Mouse (Mus musculus) megakaryocyte, embryonic 14.5 days (primary cell): ENCODE data around the gene Kcnb1. TPM values are rescaled to one million over a fixed set of nuclear protein-coding genes. Genes with fewer than 3 reads are reported as not detected.

ENCODE experiments used
- H3K27me3 ChIP-seq: replicated peaks from 2 replicates; pipeline ENCODE3; 2012; ENCODE audit warnings: inconsistent platforms
- H3K36me3 ChIP-seq: replicated peaks from 2 replicates; pipeline ENCODE3; 2012; ENCODE audit warnings: low read length, inconsistent platforms, mixed read lengths
- H3K4me1 ChIP-seq: 2 replicates; pipeline ENCODE4 v1.6.1; 2012; ENCODE audit warnings: inconsistent platforms
- H3K4me3 ChIP-seq: replicated peaks from 2 replicates; pipeline ENCODE3; 2012; ENCODE audit warnings: moderate library complexity, mild to moderate bottlenecking, inconsistent platforms
- H3K9me3 ChIP-seq: 2 replicates; pipeline ENCODE4 v1.6.1; 2012; ENCODE audit warnings: inconsistent platforms
- FLI1 ChIP-seq: IDR thresholded peaks from 2 replicates; pipeline ENCODE4 v1.6.1; 2012; ENCODE audit warnings: low read length, inconsistent platforms, mixed read lengths
- GATA1 ChIP-seq: IDR thresholded peaks from 3 replicates; pipeline ENCODE4 v1.6.1; 2012; ENCODE audit warnings: mixed read lengths, low read length, inconsistent platforms, borderline replicate concordance
- polyA plus RNA-seq: library from polyadenylated mRNA; stranded (reverse); fragments of >175 nt; gene quantifications from 2 replicates; pipeline ENCODE4 v1.2.3, GENCODE M21; 2012; ENCODE audit warnings: low replicate concordance; ENCODE audit not compliant: insufficient read depth

Gene Kcnb1
- polyA plus RNA-seq, 1 experiment = 0.02 TPM

DNA sequence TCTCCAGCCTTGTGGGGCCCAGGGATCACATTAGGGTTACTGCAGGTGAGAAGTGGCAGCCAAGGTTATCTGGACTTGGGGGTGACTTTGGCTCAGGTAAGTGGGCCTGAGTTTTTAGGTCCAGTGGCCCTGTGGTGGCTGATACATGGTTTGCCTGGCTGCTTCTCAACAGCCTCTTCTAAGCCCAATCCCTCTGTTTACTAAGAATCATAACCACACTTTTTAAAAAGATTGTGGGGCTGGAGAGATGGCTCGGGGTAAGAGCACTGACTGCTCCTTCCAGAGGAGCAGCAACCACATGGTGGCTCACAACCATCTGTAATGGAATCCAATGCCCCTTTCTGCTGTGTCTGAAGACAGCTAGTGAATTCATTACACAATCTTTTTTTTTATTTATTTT, 123.9 kb downstream of the Kcnb1 start:
- H3K4me3 ChIP-seq = no peak overlapping the region
- peaks cover 21% of the 10 kb centered on the region for H3K36me3 ChIP-seq
- TF ChIP-seq GATA1 (no peak), FLI1 (no peak)
- peaks cover 16% of the 10 kb centered on the region for H3K27me3 ChIP-seq
- no peaks in the 10 kb centered on the region for H3K9me3 ChIP-seq
- H3K4me1 ChIP-seq = peaks cover 51% of the 10 kb centered on the region

DNA sequence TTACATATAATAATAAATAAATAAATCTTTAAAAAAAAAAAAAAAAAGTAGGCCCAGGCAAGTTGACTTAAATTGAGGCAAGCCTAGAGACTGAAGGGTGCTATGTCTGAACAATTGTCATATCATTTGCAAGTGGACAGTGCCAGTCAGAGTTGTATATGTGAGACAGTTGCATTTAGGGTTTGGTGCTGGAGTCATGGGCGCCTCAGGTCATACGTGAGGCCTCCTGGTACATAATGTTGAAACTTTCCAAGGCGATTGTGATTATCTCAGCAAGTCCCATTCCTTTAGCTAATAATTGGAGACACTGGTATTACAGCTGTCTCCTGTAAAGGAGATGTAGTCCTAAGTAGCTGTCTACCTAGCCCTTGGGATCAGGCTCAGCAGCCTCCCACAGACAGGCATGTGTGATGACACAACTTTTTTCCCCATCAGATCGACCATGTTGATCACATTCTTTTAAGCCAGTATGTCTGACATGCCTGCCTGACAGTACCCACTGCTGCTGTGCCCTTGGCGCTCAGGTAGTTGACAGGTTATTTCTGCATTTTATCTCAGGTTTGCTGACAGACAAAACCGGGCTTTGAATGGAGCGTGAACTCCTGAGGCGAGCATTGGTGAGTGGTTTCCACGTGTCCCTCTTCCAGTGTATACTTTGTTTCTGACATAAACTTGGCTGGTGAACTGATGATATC, 125.2 kb downstream of the Kcnb1 start:
- TF ChIP-seq FLI1 (no peak), GATA1 (no peak)
- H3K4me1 ChIP-seq = peaks cover 61% of the 10 kb centered on the region
- H3K4me3 ChIP-seq = peak overlapping the region; percentile 88
- no peaks in the 10 kb centered on the region for H3K9me3 ChIP-seq
- H3K27me3 ChIP-seq = peaks cover 3% of the 10 kb centered on the region
- H3K36me3 ChIP-seq = peaks cover 30% of the 10 kb centered on the region

DNA sequence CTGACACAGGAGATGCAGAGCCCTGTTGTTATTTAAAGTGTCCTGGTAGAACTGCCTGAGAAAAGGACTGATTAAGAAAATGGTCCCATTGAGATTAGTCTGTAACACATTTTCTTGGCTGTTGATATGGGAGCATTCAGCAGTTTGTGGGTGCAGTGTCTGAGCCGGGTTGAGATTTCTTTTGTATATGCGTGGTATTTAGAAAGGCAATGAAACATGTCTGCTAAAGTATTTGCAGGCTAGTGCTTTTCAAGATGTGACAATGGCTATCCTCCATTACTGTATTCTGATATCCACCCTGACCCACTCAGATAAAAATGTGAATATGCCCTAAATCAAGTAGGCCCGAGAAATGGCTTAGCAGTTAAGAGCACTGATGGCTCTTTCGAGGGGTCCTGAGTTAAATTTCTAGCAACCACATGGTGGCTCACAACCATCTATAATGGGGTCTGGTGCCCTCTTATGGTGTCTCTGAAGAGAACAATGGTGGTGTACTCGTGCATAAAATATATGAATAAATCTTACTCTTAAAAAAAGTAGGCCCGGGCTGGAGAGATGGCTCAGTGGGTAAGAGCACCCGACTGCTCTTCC, 126.0 kb downstream of the Kcnb1 start:
- no peaks in the 10 kb centered on the region for H3K27me3 ChIP-seq
- H3K9me3 ChIP-seq = no peaks in the 10 kb centered on the region
- H3K4me3 ChIP-seq = peak overlapping the region; percentile 97
- peaks cover 65% of the 10 kb centered on the region for H3K4me1 ChIP-seq
- H3K36me3 ChIP-seq = peaks cover 34% of the 10 kb centered on the region
- TF ChIP-seq FLI1 (no peak), GATA1 (no peak)

DNA sequence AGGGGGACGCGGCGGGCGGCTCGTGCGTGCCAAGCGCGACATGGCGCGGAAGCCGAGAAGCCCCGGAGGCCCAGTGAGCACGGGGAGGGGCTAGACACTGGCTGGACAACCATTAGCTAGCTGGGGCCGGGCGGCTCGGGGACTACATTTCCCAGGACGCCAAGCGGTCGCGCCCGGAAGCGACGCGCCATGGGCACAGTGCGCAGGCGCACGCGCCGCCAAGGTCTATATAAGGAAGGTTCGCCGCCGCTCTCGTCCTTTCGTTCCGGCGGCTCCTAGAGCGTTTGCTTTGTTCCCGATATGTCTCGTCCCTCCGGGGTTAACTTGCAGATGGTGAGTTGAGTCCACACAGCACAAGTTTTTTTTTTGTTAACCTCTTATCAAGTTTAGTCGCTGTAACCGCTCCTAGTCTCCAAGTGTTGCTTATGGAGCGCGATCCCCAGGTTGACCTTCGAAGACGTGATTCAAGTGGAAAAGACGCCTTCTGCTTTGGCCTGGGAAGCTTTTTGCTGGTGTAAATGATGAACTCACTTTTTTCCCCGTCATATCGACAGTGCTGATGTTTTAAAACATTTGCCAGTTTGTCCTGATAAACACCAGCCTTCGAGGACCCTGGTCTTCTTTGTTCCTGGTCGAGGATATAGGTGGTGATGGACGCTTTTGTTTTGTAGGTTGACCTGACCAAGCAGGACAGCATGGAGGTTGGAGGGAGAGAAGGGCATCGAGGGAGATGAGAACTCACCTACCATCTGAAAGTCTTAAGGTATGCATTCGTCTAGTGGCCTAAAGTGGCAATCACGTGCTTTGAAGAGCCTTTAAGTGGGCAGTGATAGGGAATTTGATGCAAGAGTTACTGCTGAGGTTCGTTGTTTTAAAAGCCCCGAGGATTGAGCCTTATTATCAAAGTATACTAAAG, 126.7 kb downstream of the Kcnb1 start, which contains the start of gene Znfx1:
TSS of gene Znfx1 (minus strand) at position 51 of the 916 bp plus-strand sequence.
- Histone ChIP-seq H3K36me3 (peaks cover 41% of the 10 kb centered on the region), H3K4me3 (peak within 1 kb of the TSS; percentile 97), H3K9me3 (no peaks in the 10 kb centered on the region), H3K4me1 (peaks cover 72% of the 10 kb centered on the region), H3K27me3 (no peaks in the 10 kb centered on the region)
- TF ChIP-seq FLI1 = no peak
- no peak for TF ChIP-seq GATA1

DNA sequence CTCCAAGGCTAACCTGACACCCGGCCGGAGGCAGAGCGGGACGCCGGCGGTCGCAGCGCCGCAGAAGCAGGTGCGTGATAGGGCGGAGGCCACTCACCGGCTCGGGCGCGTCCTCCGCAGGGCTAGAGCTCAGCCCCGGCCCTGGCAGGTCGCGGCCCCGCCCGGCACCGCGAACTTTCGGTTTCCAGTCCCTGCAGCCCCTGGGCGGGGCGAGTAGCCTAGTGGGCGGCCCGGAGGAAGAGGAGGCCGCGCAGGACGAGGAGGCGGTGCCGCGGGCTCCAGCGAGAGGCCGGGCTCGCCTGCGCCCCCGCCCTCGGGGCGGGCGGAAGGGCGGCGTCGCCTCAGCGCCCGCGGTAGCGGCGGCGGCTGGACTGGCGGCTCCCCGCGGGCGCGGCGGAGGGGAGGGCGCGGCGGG, 127.5 kb downstream of the Kcnb1 start:
- peaks cover 75% of the 10 kb centered on the region for H3K4me1 ChIP-seq
- no peaks in the 10 kb centered on the region for H3K9me3 ChIP-seq
- no peaks in the 10 kb centered on the region for H3K27me3 ChIP-seq
- H3K36me3 ChIP-seq = peaks cover 48% of the 10 kb centered on the region
- peak overlapping the region; percentile 97 for H3K4me3 ChIP-seq
- no peak for TF ChIP-seq FLI1
- TF ChIP-seq GATA1 = no peak

GRCm38 (mm10) chr2:167061381-167062034, 128.4 kb downstream of the Kcnb1 start:
- Histone ChIP-seq H3K27me3 (no peaks in the 10 kb centered on the region), H3K9me3 (no peaks in the 10 kb centered on the region), H3K36me3 (peaks cover 55% of the 10 kb centered on the region), H3K4me3 (peak overlapping the region; percentile 97), H3K4me1 (peaks cover 71% of the 10 kb centered on the region)
- TF ChIP-seq GATA1 = no peak
- no peak for TF ChIP-seq FLI1

GRCm38 (mm10) chr2:167060761-167061160, 129.2 kb downstream of the Kcnb1 start:
- peak overlapping the region; percentile 71 for H3K4me3 ChIP-seq
- TF ChIP-seq FLI1 (no peak), GATA1 (no peak)
- peaks cover 57% of the 10 kb centered on the region for H3K36me3 ChIP-seq
- H3K27me3 ChIP-seq = no peaks in the 10 kb centered on the region
- H3K4me1 ChIP-seq = peaks cover 72% of the 10 kb centered on the region
- no peaks in the 10 kb centered on the region for H3K9me3 ChIP-seq

DNA sequence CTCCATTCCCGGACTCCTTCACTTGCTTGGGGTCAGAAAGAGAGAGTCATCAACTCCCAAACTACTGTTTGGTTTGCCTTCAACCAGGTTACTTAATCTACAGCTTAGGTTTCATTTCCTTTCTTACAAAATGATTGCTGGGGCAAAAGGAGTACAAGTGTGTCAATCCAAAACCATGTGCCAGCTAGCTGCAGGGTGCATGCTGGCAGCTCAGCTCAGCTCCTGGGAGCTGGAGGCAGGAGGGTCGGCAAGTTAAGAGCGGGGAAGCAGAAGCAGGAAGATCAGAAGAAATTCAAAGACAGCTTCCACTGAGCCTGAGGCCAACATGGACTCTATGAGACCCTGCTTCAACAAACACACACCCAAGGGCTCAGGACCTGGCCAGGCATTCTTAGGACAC, 129.6 kb downstream of the Kcnb1 start:
- Histone ChIP-seq H3K4me1 (peaks cover 72% of the 10 kb centered on the region), H3K36me3 (peaks cover 57% of the 10 kb centered on the region), H3K9me3 (no peaks in the 10 kb centered on the region), H3K4me3 (peak overlapping the region; percentile 71), H3K27me3 (no peaks in the 10 kb centered on the region)
- TF ChIP-seq FLI1 (no peak), GATA1 (no peak)

- H3K36me3 ChIP-seq = peaks cover 57% of the 10 kb centered on the region
- peak overlapping the region; percentile 5 for H3K4me3 ChIP-seq
Observed at GRCm38 (mm10) chr2:167059960-167060359, 130.0 kb downstream of the Kcnb1 start.

More at GRCm38 (mm10) chr2:167059960-167060359, 130.0 kb downstream of the Kcnb1 start:
- H3K9me3 ChIP-seq = no peaks in the 10 kb centered on the region
- peaks cover 71% of the 10 kb centered on the region for H3K4me1 ChIP-seq
- H3K27me3 ChIP-seq = no peaks in the 10 kb centered on the region
- no peak for TF ChIP-seq FLI1
- no peak for TF ChIP-seq GATA1
